Mouse (Mus musculus) kidney, adult 2 months (tissue): ENCODE results near the gene Ncapg. TPM values are rescaled to one million over a fixed set of nuclear protein-coding genes. Genes with fewer than 3 reads are reported as not detected.
"Not testable (repeated sequence)": the region's sequence is repeated elsewhere in the genome, so short reads cannot be mapped to it uniquely, and the experiment has no call there.

Source experiments
- DNase-seq: peaks from one replicate; pipeline ENCODE4 v3.0.0; 2021
- H3K27ac ChIP-seq: fragments of 200-500 bp; 2 replicates; pipeline ENCODE4 v1.5.1; 2012; ENCODE audit warnings: low read depth, low read length, control low read depth, inconsistent platforms; ENCODE audit not compliant: insufficient read depth
- H3K27me3 ChIP-seq: fragments of 200-500 bp; replicated peaks from 2 replicates; pipeline ENCODE4 v1.6.1; 2012; ENCODE audit warnings: mild to moderate bottlenecking, moderate library complexity, low read length, inconsistent platforms; ENCODE audit not compliant: control insufficient read depth, insufficient read depth
- H3K36me3 ChIP-seq: fragments of 200-500 bp; 2 replicates; pipeline ENCODE4 v1.6.1; 2012; ENCODE audit warnings: mild to moderate bottlenecking, moderate library complexity, low read length, inconsistent platforms; ENCODE audit not compliant: control insufficient read depth, insufficient read depth
- H3K4me1 ChIP-seq: fragments of 200-500 bp; 2 replicates; pipeline ENCODE4 v1.6.1; 2011; ENCODE audit warnings: low read length; ENCODE audit not compliant: control insufficient read depth, insufficient read depth
- H3K4me3 ChIP-seq: fragments of 200-500 bp; 2 replicates; pipeline ENCODE4 v1.5.1; 2011; ENCODE audit warnings: mild to moderate bottlenecking, low read depth, low read length, control low read depth; ENCODE audit not compliant: insufficient read depth
- CTCF ChIP-seq: fragments of 200-500 bp; conservative IDR thresholded peaks from 2 replicates; pipeline ENCODE4 v1.5.1; 2011; ENCODE audit warnings: low read depth, mild to moderate bottlenecking, control low read depth, low read length, moderate library complexity, mixed read lengths; ENCODE audit not compliant: insufficient read depth, insufficient read length
- POLR2A ChIP-seq: fragments of 200-500 bp; IDR thresholded peaks from one replicate; pipeline ENCODE4 v1.6.1; 2011; ENCODE audit warnings: low read depth, low read length, control low read depth
- WGBS: fragments of 180-500 bp; shearing (Covaris S2); methylation state at CpG from one replicate; pipeline ENCODE4 v1.1.7; 2018; 5-methylcytosine and 5-hydroxymethylcytosine counted together
- polyA plus RNA-seq: library from polyadenylated mRNA; depleted of rRNA; stranded (reverse); fragments of >200 nt; gene quantifications from 2 replicates; pipeline ENCODE4 v1.2.3, GENCODE M21; 2012

The Ncapg gene
- polyA plus RNA-seq, 1 experiment = 0.14 TPM

- Histone ChIP-seq H3K27me3 (no peaks in the 10 kb centered on the region), H3K4me1 (peaks cover 3% of the 10 kb centered on the region; the same call in 1 of the 2 replicates), H3K4me3 (no peak overlapping the region), H3K27ac (peak overlapping the region; percentile 83; the same call in 1 of the 2 replicates), H3K36me3 (no peaks in the 10 kb centered on the region)
- WGBS = 37% methylated on average over 2 of the region's 2 CpGs
- peak; percentile 77 for DNase-seq
- no peak for TF ChIP-seq POLR2A
- no peak for TF ChIP-seq CTCF
Measured at GRCm38 (mm10) chr5:45651026-45651703, 18.6 kb upstream of the Ncapg start.

DNA sequence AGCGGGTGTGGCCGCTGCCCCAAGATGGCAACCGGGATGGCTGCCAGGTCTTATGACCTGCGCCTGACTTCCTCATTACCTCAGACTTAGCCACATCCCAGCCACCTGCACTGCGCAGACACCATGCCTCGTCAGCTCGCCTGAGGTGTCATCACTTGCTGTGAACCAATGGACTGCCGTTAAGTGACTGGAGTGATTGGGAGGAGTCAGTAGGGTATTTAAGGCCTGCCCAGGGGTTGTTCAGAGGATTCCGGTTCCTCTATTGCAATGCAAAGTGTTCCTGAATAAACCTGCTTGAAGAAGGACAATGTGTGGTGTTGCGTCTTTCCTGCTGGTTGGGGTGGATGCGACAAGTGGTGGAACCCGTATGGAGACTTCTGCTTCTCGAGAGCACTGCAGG lies 11.3 kb upstream of the Ncapg start:
- H3K27me3 ChIP-seq, H3K27ac ChIP-seq, H3K4me1 ChIP-seq, H3K4me3 ChIP-seq, H3K36me3 ChIP-seq, DNase-seq: not testable (repeated sequence)
- 99% methylated on average over 13 of the region's 13 CpGs for WGBS

- WGBS = 5% methylated on average over 3 of the region's 3 CpGs
- peak; percentile 60 for DNase-seq
Measured at GRCm38 (mm10) chr5:45668324-45668723, 1.4 kb upstream of the Ncapg start.

DNA sequence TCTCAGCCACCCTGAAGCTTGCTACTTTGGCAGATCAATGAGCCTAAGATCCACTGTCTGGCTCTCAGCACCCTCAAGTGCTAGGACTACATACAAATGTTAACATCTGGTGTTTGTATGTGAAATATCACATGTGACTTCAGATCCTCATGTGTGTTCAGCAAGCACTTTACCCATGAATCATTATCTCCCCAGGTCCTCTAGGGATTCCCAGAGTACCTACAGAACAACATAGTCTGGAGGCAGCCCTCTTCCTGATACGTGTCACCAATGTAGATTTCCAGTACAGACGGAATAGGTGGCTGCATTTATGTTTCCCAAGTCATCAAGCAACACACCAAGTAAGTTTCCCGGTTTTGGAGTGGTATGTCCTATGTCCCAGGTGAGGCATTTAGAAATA lies 888 bp upstream of the Ncapg start:
- H3K27ac ChIP-seq = no peak overlapping the region
- no peak for DNase-seq

More at GRCm38 (mm10) chr5:45668324-45668723, 1.4 kb upstream of the Ncapg start:
- TF ChIP-seq POLR2A = no peak
- no peak for TF ChIP-seq CTCF
- Histone ChIP-seq H3K36me3 (no peaks in the 10 kb centered on the region), H3K4me3 (no peak overlapping the region), H3K27ac (no peak overlapping the region), H3K27me3 (no peaks in the 10 kb centered on the region), H3K4me1 (no peaks in the 10 kb centered on the region; the same call in 1 of the 2 replicates)

GRCm38 (mm10) chr5:45669234-45669597 lies 503 bp upstream of the Ncapg start:
- Histone ChIP-seq H3K27ac (peak overlapping the region; percentile 61; the same call in 1 of the 2 replicates), H3K27me3 (no peaks in the 10 kb centered on the region), H3K4me1 (no peaks in the 10 kb centered on the region; the same call in 1 of the 2 replicates), H3K4me3 (peak overlapping the region; percentile 92), H3K36me3 (no peaks in the 10 kb centered on the region)
- no peak for DNase-seq
- TF ChIP-seq POLR2A = no peak
- no peak for TF ChIP-seq CTCF
- under 1% methylated on average over 27 of the region's 27 CpGs for WGBS

More for the DNA sequence above, 888 bp upstream of the Ncapg start:
- H3K27me3 ChIP-seq = no peaks in the 10 kb centered on the region
- peak overlapping the region; percentile 92; the same call in 1 of the 2 replicates for H3K4me3 ChIP-seq
- no peaks in the 10 kb centered on the region for H3K36me3 ChIP-seq
- TF ChIP-seq POLR2A (no peak), CTCF (no peak)
- WGBS = 0% methylated on average over 3 of the region's 3 CpGs
- H3K4me1 ChIP-seq = no peaks in the 10 kb centered on the region; the same call in 1 of the 2 replicates

- Histone ChIP-seq H3K4me3 (peak overlapping the region; percentile 88), H3K27me3 (no peaks in the 10 kb centered on the region), H3K4me1 (no peaks in the 10 kb centered on the region; the same call in 1 of the 2 replicates), H3K36me3 (no peaks in the 10 kb centered on the region), H3K27ac (no peak overlapping the region)
- WGBS = under 1% methylated on average over 13 of the region's 13 CpGs
- no peak for TF ChIP-seq POLR2A
- no peak for TF ChIP-seq CTCF
- DNase-seq = no peak
Measured at GRCm38 (mm10) chr5:45670280-45670670, 556 bp downstream of the Ncapg start.

- no peak overlapping the region for H3K4me3 ChIP-seq
- no peaks in the 10 kb centered on the region; the same call in 1 of the 2 replicates for H3K4me1 ChIP-seq
- no peak overlapping the region for H3K27ac ChIP-seq
- DNase-seq = no peak
- no peaks in the 10 kb centered on the region for H3K27me3 ChIP-seq
- whole genome bisulfite sequencing = 46% methylated on average over 5 of the region's 5 CpGs
- no peak for TF ChIP-seq CTCF
- TF ChIP-seq POLR2A = no peak
- no peaks in the 10 kb centered on the region for H3K36me3 ChIP-seq
Measured at GRCm38 (mm10) chr5:45670894-45671494, 1.3 kb downstream of the Ncapg start.
